Mouse (Mus musculus): Measurements from ENCODE around the gene Ppox. TPM values are rescaled to one million over a fixed set of nuclear protein-coding genes. Genes with fewer than 3 reads are reported as not detected.

Ppox gene
- total RNA-seq, 2 experiments from 2014 or later, result 20.7 to 21.4 TPM

DNA sequence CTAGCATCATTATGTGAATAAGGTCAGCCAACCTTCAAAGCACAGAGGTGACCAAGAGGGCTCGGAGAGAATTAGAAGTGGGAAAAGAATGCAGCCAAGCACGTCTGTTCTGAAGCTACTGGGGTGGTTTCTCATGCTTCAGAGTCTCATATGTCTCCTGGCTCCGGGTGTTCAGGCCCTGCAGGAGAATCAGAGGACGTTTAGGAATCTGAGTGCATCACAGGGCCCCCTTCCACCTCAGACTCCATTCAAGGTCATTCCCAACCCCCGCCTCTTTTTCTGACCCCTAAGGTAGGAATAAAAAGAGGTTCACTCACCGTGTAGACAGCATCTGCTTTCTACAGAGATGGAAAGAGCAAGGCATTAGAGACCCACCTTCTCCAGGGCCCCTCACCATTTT, 51.2 kb downstream of the Ppox start:
- intact Hi-C loops (cut with DNase I), result no loop called here
- no peak for DNase-seq

DNA sequence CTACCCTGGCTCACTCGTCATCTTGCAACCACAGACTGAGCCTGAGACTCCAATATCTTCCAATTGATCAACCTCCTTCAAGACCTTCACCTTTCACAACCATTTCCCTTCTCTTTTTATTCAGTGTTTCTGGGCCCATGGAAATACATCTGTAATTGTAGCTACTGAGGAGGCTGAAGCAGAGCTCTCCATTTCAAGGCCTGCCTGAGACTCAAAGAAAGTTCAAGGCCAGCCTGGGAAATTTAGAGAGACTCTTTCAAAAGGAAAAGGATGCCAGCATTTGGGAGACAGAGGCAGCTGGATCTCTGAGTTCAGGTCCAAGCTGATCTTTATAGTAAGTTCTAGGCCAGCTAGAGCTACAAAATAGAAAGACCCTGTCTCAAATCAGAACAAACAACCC, 53.1 kb downstream of the Ppox start:
- intact Hi-C loops (cut with DNase I), result no loop called here

DNA sequence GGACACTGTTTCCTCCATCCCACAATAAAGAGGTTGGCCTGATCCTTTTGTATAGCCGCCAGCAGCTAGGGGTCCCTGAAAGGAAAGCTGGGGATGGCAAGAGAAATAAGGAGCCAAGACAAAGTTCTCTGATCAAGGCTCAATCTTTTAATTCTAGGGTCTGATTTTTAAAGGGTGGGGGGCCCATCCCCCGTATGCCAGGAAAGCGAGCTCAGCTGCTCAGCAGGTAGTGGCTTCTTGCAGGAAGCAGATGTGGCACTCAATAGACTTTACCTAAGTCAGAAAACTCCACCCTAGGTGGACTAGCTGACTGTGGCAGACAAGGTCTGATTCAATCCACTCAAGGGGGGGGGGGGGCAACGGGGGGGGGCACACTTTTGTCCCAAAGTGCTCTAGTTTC, 54.2 kb downstream of the Ppox start:
- intact Hi-C loops (cut with DNase I), result loop anchor here (1.0 kb wide), 1 partner anchor 13 kb away; no protein-coding TSS in a partner anchor
- no peak for DNase-seq

More for the DNA sequence above, 53.1 kb downstream of the Ppox start:
- DNase-seq, result no peak

Other genes starting within 250 kb of the Ppox start
- gene Fcgr3, start 216.3 kb downstream of the Ppox start, total RNA-seq (2021), result 1 to 10 TPM; 7.4 to 8.9 TPM
- gene Cfap126, start 167.3 kb downstream of the Ppox start, total RNA-seq (2021), result 1 to 10 TPM in 1 of 2 experiments, under 1 TPM in 1; 0.67 to 1.6 TPM
- gene Sdhc, start 130.6 kb downstream of the Ppox start, total RNA-seq (2021), result 1,000 to 10,000 TPM in 1 of 2 experiments, 100 to 1,000 TPM in 1; 973 to 1,003 TPM
- 10 to 100 TPM; 11.0 to 18.1 TPM for gene Mpz, start 130.5 kb downstream of the Ppox start, total RNA-seq (2021)
- gene Pcp4l1, start 84.9 kb downstream of the Ppox start, total RNA-seq (2021), result 100 to 1,000 TPM; 136 to 146 TPM
- gene Nr1i3, start 67.2 kb downstream of the Ppox start, total RNA-seq (2021), result not detected
- 10 to 100 TPM; 88.9 to 95.9 TPM for gene Tomm40l, start 58.7 kb downstream of the Ppox start, total RNA-seq (2021)
- 1 to 10 TPM; 2.3 to 4.2 TPM for gene Apoa2, start 56.1 kb downstream of the Ppox start, total RNA-seq (2021)
- 1 to 10 TPM; 9.0 to 9.6 TPM for gene Fcer1g, start 46.8 kb downstream of the Ppox start, total RNA-seq (2021)
- gene Adamts4, start 30.8 kb downstream of the Ppox start, total RNA-seq (2021), result 1 to 10 TPM; 5.1 to 7.8 TPM
- 1,000 to 10,000 TPM; 1,054 to 1,076 TPM for gene Ndufs2, start 29.8 kb downstream of the Ppox start, total RNA-seq (2021)
- 10 to 100 TPM; 28.0 to 28.6 TPM for gene B4galt3, start 10.9 kb downstream of the Ppox start, total RNA-seq (2021)
- 10 to 100 TPM; 20.7 to 26.8 TPM for gene Usp21, start 6.8 kb upstream of the Ppox start, total RNA-seq (2021)
- gene Ufc1, start 13.8 kb upstream of the Ppox start, total RNA-seq (2021), result 100 to 1,000 TPM; 101 to 112 TPM
- 10 to 100 TPM; 23.6 to 26.3 TPM for gene Dedd, start 48.0 kb upstream of the Ppox start, total RNA-seq (2021)
- 10 to 100 TPM; 20.9 to 22.1 TPM for gene Nit1, start 64.5 kb upstream of the Ppox start, total RNA-seq (2021)
- 10 to 100 TPM; 73.4 to 73.9 TPM for gene Pfdn2, start 64.5 kb upstream of the Ppox start, total RNA-seq (2021)
- under 1 TPM; 0.60 to 0.65 TPM for gene Klhdc9, start 79.6 kb upstream of the Ppox start, total RNA-seq (2021)
- under 1 TPM in 1 of 2 experiments, not detected in 1; 0.22 TPM for gene Nectin4, start 88.9 kb upstream of the Ppox start, total RNA-seq (2021)
- 1 to 10 TPM; 2.1 to 2.5 TPM for gene Arhgap30, start 107.8 kb upstream of the Ppox start, total RNA-seq (2021)
- 10 to 100 TPM; 50.4 to 51.3 TPM for gene Usf1, start 130.1 kb upstream of the Ppox start, total RNA-seq (2021)
- 1 to 10 TPM; 1.6 TPM for gene Tstd1, start 137.7 kb upstream of the Ppox start, total RNA-seq (2021)
- gene F11r, start 156.3 kb upstream of the Ppox start, total RNA-seq (2021), result 10 to 100 TPM; 59.4 to 65.1 TPM
- 1 to 10 TPM; 4.4 to 4.5 TPM for gene Alyref2, start 222.3 kb upstream of the Ppox start, total RNA-seq (2021)

Data from heart, postnatal 10 days (tissue).